Mouse (Mus musculus): ENCODE results near the gene Gm28305. TPM values are rescaled to one million over a fixed set of nuclear protein-coding genes. Genes with fewer than 3 reads are reported as not detected.
A peak's percentile ranks its signal among the peaks of the same experiment; 100 is the strongest.

The Gm28305 gene
- total RNA-seq (2014; fragmentation: Nextera tagmentation) (not detected in 2 replicates), total RNA-seq (2017) (not detected in 2 replicates)

GRCm38 (mm10) chr9:104040362-104040761 is at the start of gene Gm28305:
Gm28305 (plus strand) TSS chr9:104040662.
- no peak for ATAC-seq (replicated peaks; ENCODE audit: poor library complexity, severe bottlenecking)

GRCm38 (mm10) chr9:103996496-103996895 is 44.0 kb upstream of the Gm28305 start:
- ATAC-seq (replicated peaks; ENCODE audit: poor library complexity, severe bottlenecking) = peak; percentile 76

- ATAC-seq (replicated peaks; ENCODE audit: poor library complexity, severe bottlenecking) = no peak
Observed at GRCm38 (mm10) chr9:104000601-104001000, 39.9 kb upstream of the Gm28305 start.

- ATAC-seq (replicated peaks; ENCODE audit: poor library complexity, severe bottlenecking) = peak; percentile 90
Observed at GRCm38 (mm10) chr9:104001921-104002859, 38.3 kb upstream of the Gm28305 start, which contains the start of gene Nphp3. Nphp3 (plus strand) TSS chr9:104002544.

GRCm38 (mm10) chr9:104002913-104003330 is 37.5 kb upstream of the Gm28305 start:
- peak; percentile 40 for ATAC-seq (replicated peaks; ENCODE audit: poor library complexity, severe bottlenecking)

GRCm38 (mm10) chr9:104014526-104014925 is 25.9 kb upstream of the Gm28305 start:
- ATAC-seq (replicated peaks; ENCODE audit: poor library complexity, severe bottlenecking) = no peak

- ATAC-seq (replicated peaks; ENCODE audit: poor library complexity, severe bottlenecking) = no peak
Observed at GRCm38 (mm10) chr9:104021026-104021425, 19.4 kb upstream of the Gm28305 start.

- no peak for ATAC-seq (replicated peaks; ENCODE audit: poor library complexity, severe bottlenecking)
Observed at GRCm38 (mm10) chr9:104027186-104027585, 13.3 kb upstream of the Gm28305 start.

GRCm38 (mm10) chr9:104029861-104030260 is 10.6 kb upstream of the Gm28305 start:
- no peak for ATAC-seq (replicated peaks; ENCODE audit: poor library complexity, severe bottlenecking)

GRCm38 (mm10) chr9:104034231-104034630 is 6.2 kb upstream of the Gm28305 start:
- no peak for ATAC-seq (replicated peaks; ENCODE audit: poor library complexity, severe bottlenecking)

GRCm38 (mm10) chr9:104034718-104035117 is 5.7 kb upstream of the Gm28305 start:
- no peak for ATAC-seq (replicated peaks; ENCODE audit: poor library complexity, severe bottlenecking)

- peak; percentile 95 for ATAC-seq (replicated peaks; ENCODE audit: poor library complexity, severe bottlenecking)
Observed at GRCm38 (mm10) chr9:104035261-104036015, 5.0 kb upstream of the Gm28305 start.

GRCm38 (mm10) chr9:104038266-104038665 is 2.2 kb upstream of the Gm28305 start:
- no peak for ATAC-seq (replicated peaks; ENCODE audit: poor library complexity, severe bottlenecking)

GRCm38 (mm10) chr9:104039031-104039695 is 1.3 kb upstream of the Gm28305 start:
- ATAC-seq (replicated peaks; ENCODE audit: poor library complexity, severe bottlenecking) = 0 out of 2 replicates have a peak, but pooled peaks have one; percentile 20

- peak; percentile 36 for ATAC-seq (replicated peaks; ENCODE audit: poor library complexity, severe bottlenecking)
Observed at GRCm38 (mm10) chr9:104039742-104040141, 720 bp upstream of the Gm28305 start.

- ATAC-seq (replicated peaks; ENCODE audit: poor library complexity, severe bottlenecking) = no peak
Observed at GRCm38 (mm10) chr9:104043676-104044075, 3.2 kb downstream of the Gm28305 start.

GRCm38 (mm10) chr9:104051028-104051427 is 10.6 kb downstream of the Gm28305 start:
- no peak for ATAC-seq (replicated peaks; ENCODE audit: poor library complexity, severe bottlenecking)

GRCm38 (mm10) chr9:104062430-104063243 is 22.2 kb downstream of the Gm28305 start, which contains the start of gene Uba5:
Uba5 (minus strand) TSS chr9:104063134.
- peak; percentile 80 for ATAC-seq (replicated peaks; ENCODE audit: poor library complexity, severe bottlenecking)

- peak; percentile 76 for ATAC-seq (replicated peaks; ENCODE audit: poor library complexity, severe bottlenecking)
Observed at GRCm38 (mm10) chr9:104063244-104063961, 22.9 kb downstream of the Gm28305 start, which contains the start of gene Acad11. Acad11 (plus strand) TSS chr9:104063377.

Measured in granulocyte monocyte progenitor cell, adult 5-6 weeks (primary cell).